Mouse (Mus musculus) embryonic facial prominence, embryonic 13.5 days (tissue): Measurements from ENCODE around the gene Stambp. TPM values are rescaled to one million over a fixed set of nuclear protein-coding genes. Genes with fewer than 3 reads are reported as not detected.
"Not testable (repeated sequence)": the region's sequence is repeated elsewhere in the genome, so short reads cannot be mapped to it uniquely, and the experiment has no call there.

Experiments used
- ATAC-seq: fragments of 200-750 bp; cut with Nextera tagmentation; 2 replicates; pipeline ENCODE4 v1.8.0; 2017; ENCODE audit warnings: low read depth; ENCODE audit not compliant: insufficient number of reproducible peaks, insufficient read depth, low FRiP score, low TSS enrichment
- H3K27ac ChIP-seq: fragments of 300-500 bp; sonication (generic); 2 replicates; pipeline ENCODE4 v1.5.1; 2015; ENCODE audit warnings: moderate library complexity, mild to moderate bottlenecking, inconsistent platforms
- H3K27me3 ChIP-seq: fragments of 300-500 bp; sonication (generic); 2 replicates; pipeline ENCODE4 v1.6.1; 2015; ENCODE audit warnings: mild to moderate bottlenecking, inconsistent platforms
- H3K36me3 ChIP-seq: fragments of 300-500 bp; sonication (generic); 2 replicates; pipeline ENCODE4 v1.6.1; 2015; ENCODE audit warnings: mild to moderate bottlenecking, inconsistent platforms
- H3K4me1 ChIP-seq: fragments of 300-500 bp; sonication (generic); 2 replicates; pipeline ENCODE4 v1.6.1; 2015; ENCODE audit warnings: inconsistent platforms
- H3K4me2 ChIP-seq: fragments of 300-500 bp; sonication (generic); 2 replicates; pipeline ENCODE4 v1.6.1; 2015; ENCODE audit warnings: moderate library complexity, mild to moderate bottlenecking, inconsistent platforms
- H3K4me3 ChIP-seq: fragments of 300-500 bp; sonication (generic); 2 replicates; pipeline ENCODE4 v1.5.1; 2015; ENCODE audit warnings: mild to moderate bottlenecking, inconsistent platforms
- H3K9ac ChIP-seq: fragments of 300-500 bp; sonication (generic); 2 replicates; pipeline ENCODE4 v1.6.1; 2015; ENCODE audit warnings: mild to moderate bottlenecking, inconsistent platforms
- H3K9me3 ChIP-seq: fragments of 300-500 bp; sonication (generic); 2 replicates; pipeline ENCODE4 v1.6.1; 2016; ENCODE audit warnings: inconsistent platforms
- WGBS: fragments of 180-500 bp; shearing (Covaris S2); methylation state at CpG from one replicate; pipeline ENCODE4 v1.1.7; 2015; ENCODE audit warnings: mixed read lengths; 5-methylcytosine and 5-hydroxymethylcytosine counted together
- polyA plus RNA-seq: library from polyadenylated mRNA; unstranded; fragments of >200 nt; fragmentation: Nextera tagmentation; extraction: Ambion mirVana; gene quantifications from 2 replicates; pipeline ENCODE4 v1.2.1, GENCODE M21; 2015

Gene Stambp
- polyA plus RNA-seq, 1 experiment from 2014 or later, result 23.0 TPM

GRCm38 (mm10) chr6:83592051-83592450 lies 19.5 kb upstream of the Stambp start:
- Histone ChIP-seq H3K27me3 (no peaks in the 10 kb centered on the region), H3K4me1 (no peaks in the 10 kb centered on the region), H3K4me2 (no peak overlapping the region), H3K9ac (no peak overlapping the region), H3K36me3 (no peaks in the 10 kb centered on the region), H3K27ac (no peak overlapping the region), H3K4me3 (no peak overlapping the region), H3K9me3 (no peaks in the 10 kb centered on the region)
- WGBS, result 73% methylated on average over 8 of the region's 8 CpGs
- ATAC-seq, result no peak

DNA sequence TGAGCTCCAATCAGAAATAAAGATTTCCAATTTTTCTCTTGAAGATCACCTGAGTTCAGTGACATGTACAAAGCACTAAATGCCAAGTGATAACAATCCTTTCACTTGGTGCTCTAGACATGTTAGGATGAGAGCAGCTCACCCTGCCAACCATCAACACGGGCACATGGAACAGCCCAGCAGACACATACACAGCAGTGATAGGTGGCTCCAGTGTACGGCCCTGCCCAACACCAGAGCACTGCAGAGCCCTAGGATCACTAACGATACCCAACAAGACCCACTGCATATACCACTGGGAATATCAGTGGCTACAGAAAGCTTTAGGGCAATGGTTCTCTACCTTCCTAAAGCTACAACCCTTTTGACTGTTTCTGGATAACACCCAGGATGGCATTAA lies 17.8 kb upstream of the Stambp start:
- Histone ChIP-seq H3K9me3 (no peaks in the 10 kb centered on the region), H3K9ac (no peak overlapping the region), H3K4me1 (no peaks in the 10 kb centered on the region), H3K4me3 (no peak overlapping the region), H3K27me3 (no peaks in the 10 kb centered on the region), H3K36me3 (no peaks in the 10 kb centered on the region), H3K27ac (no peak overlapping the region), H3K4me2 (no peak overlapping the region)
- WGBS, result 86% methylated on average over 3 of the region's 3 CpGs
- no peak for ATAC-seq

GRCm38 (mm10) chr6:83587191-83587590 lies 14.7 kb upstream of the Stambp start:
- not testable (repeated sequence) for H3K9me3 ChIP-seq, H3K4me1 ChIP-seq, ATAC-seq, H3K36me3 ChIP-seq, H3K4me3 ChIP-seq, H3K9ac ChIP-seq, H3K4me2 ChIP-seq, H3K27ac ChIP-seq
- peaks cover 16% of the 10 kb centered on the region for H3K27me3 ChIP-seq
- 81% methylated on average over 8 of the region's 8 CpGs for WGBS

DNA sequence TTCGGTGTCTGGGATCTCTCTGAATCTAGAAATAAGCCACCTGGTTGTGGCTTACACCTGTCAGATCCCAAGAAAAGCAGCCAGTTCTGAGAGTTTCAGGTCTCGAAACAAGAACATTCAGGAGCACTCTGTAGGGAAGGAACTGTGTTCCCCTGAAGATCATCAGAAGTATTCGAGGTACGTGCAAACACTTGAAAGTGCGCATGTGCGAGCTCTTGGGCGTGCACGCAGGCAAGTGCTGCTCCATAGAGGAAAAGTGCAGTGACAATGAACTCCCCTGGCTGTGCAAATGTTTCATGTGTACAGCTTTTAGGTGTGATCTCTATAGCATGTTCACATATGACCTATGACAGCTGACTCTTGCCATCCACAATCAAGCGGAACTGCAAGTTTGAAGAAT lies 12.8 kb upstream of the Stambp start:
- ATAC-seq, H3K9ac ChIP-seq, H3K4me1 ChIP-seq, H3K4me2 ChIP-seq, H3K36me3 ChIP-seq, H3K4me3 ChIP-seq, H3K9me3 ChIP-seq, H3K27ac ChIP-seq: not testable (repeated sequence)
- 82% methylated on average over 9 of the region's 9 CpGs for WGBS
- H3K27me3 ChIP-seq, result peaks cover 20% of the 10 kb centered on the region

DNA sequence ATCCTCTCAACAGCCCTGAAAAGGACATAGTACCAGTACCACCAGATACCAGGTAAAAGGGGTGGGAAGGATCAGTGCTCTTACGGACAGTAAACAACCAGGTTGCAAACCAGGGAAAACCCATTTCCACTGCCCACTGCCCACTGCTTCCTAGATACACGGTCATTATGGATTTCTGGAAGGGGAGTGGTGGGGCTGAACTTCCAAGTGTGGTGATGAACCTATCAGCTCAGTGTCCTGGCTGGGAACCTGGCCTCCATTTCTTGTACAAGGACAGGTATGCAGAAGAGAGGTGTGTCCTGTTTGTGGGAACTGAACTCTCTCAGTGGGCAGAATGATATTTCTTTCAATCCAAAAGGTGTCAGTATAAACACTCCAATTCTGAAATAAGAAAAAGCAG lies 11.1 kb upstream of the Stambp start:
- Histone ChIP-seq H3K4me1 (0 out of 2 replicates have a peak, but pooled peaks cover 5% of the 10 kb centered on the region), H3K9ac (no peak overlapping the region), H3K9me3 (no peaks in the 10 kb centered on the region), H3K27me3 (peaks cover 30% of the 10 kb centered on the region), H3K4me2 (no peak overlapping the region), H3K4me3 (no peak overlapping the region), H3K36me3 (no peaks in the 10 kb centered on the region), H3K27ac (no peak overlapping the region)
- WGBS, result 66% methylated on average over 2 of the region's 2 CpGs
- no peak for ATAC-seq

- ATAC-seq, result no peak
Measured at GRCm38 (mm10) chr6:83582938-83583270, 10.4 kb upstream of the Stambp start.

DNA sequence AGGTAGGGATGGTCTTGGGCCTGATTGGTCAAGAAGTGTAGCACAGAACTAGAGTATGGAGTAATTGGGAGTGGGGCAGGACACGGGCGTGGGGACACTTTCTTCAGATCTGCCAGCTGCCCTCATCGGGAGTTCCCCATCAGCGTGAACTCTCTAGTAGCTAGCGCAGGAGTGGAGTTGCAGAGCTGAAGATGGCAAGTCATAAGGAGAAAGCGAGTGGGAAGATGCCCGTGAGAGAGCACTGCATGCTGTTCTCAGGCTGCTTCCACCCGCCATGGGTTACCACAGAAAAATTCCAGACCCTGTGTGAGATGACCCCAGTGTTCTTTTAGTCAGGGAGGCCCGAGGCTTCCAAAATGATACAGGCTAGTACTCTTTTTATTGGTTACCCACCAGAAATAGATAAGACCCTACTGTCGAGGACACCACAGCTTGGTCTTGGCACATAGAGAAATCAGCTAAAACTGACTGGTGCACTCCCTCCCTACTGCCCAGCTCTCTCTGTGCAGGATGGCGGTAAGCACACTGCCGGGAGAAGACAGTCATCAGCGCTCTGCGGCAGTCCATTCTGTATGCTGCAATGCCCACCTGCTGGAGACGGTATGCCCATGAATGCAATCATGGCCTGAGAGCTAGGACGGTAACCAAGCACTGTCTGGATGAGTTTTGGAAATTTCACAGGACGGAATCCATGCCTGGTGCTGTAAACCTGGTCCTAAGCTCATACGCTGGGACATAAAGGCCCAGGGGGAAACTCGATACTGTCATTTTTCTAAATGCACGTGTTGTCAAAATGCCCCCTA lies 9.8 kb upstream of the Stambp start:
- no peak overlapping the region for H3K27ac ChIP-seq
- H3K9me3 ChIP-seq, result no peaks in the 10 kb centered on the region
- no peak overlapping the region for H3K9ac ChIP-seq
- no peak for ATAC-seq
- peak overlapping the region; percentile 31 for H3K4me2 ChIP-seq
- no peak overlapping the region for H3K4me3 ChIP-seq
- peaks cover 32% of the 10 kb centered on the region for H3K27me3 ChIP-seq
- H3K36me3 ChIP-seq, result no peaks in the 10 kb centered on the region
- 40% methylated on average over 20 of the region's 20 CpGs for WGBS
- 0 out of 2 replicates have a peak, but pooled peaks cover 5% of the 10 kb centered on the region for H3K4me1 ChIP-seq

More at GRCm38 (mm10) chr6:83582938-83583270, 10.4 kb upstream of the Stambp start:
- WGBS, result 2% methylated on average over 6 of the region's 6 CpGs
- Histone ChIP-seq H3K4me3 (no peak overlapping the region), H3K4me2 (peak overlapping the region; percentile 31), H3K9ac (no peak overlapping the region), H3K9me3 (no peaks in the 10 kb centered on the region), H3K36me3 (no peaks in the 10 kb centered on the region), H3K27ac (no peak overlapping the region), H3K27me3 (peaks cover 32% of the 10 kb centered on the region), H3K4me1 (0 out of 2 replicates have a peak, but pooled peaks cover 5% of the 10 kb centered on the region)

DNA sequence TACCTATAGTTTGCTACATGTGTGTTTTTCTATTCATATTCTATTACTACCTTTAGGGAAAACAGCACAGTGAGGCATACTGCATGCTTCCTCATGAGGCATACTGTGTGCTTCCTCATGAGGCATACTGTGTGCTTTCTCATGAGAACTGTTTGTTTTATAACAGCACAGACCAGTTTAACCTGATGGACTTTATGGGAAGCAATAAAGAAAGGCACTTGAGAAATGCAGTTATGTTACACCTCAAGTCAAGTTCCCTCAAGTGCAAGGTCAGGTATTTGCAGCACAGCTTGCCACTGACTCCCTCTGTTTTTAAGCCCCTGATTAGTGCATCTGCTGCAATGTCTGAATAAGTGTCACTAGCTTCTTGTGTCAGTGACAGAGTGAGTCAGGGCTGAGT lies 5.0 kb upstream of the Stambp start:
- no peak for ATAC-seq
- Histone ChIP-seq H3K9ac (no peak overlapping the region), H3K4me3 (no peak overlapping the region), H3K9me3 (no peaks in the 10 kb centered on the region), H3K27ac (no peak overlapping the region), H3K4me1 (peaks cover 6% of the 10 kb centered on the region; the same call in 1 of the 2 replicates), H3K36me3 (no peaks in the 10 kb centered on the region), H3K27me3 (peaks cover 34% of the 10 kb centered on the region), H3K4me2 (no peak overlapping the region)

DNA sequence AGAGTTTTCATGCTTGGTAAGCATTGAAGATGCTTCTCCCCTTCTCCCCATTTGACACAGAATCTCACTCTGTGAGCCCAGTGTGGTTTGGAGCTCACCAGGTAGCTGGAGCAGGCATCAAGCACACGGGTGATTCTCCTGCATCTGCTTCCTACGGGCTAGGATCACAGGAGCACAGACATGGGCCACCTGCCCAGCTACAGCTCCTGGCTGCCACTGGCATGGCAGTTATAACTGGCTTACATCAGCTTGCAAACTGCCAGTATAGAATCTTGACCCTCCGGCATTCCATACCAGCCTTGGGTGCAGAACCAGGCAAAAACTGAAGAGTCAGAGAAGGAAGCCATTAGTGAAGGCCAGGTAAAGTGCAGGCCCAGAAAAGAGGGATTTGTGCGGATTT lies 3.1 kb upstream of the Stambp start:
- no peak overlapping the region for H3K27ac ChIP-seq
- no peak overlapping the region for H3K4me2 ChIP-seq
- peaks cover 17% of the 10 kb centered on the region for H3K4me1 ChIP-seq
- ATAC-seq, result no peak
- 70% methylated on average over 4 of the region's 4 CpGs for WGBS
- no peaks in the 10 kb centered on the region for H3K9me3 ChIP-seq
- no peak overlapping the region for H3K4me3 ChIP-seq
- H3K36me3 ChIP-seq, result no peaks in the 10 kb centered on the region
- peaks cover 28% of the 10 kb centered on the region for H3K27me3 ChIP-seq
- H3K9ac ChIP-seq, result no peak overlapping the region

- Histone ChIP-seq H3K9ac (peak overlapping the region; percentile 84), H3K4me1 (peaks cover 17% of the 10 kb centered on the region), H3K36me3 (peaks cover 16% of the 10 kb centered on the region; the same call in 1 of the 2 replicates), H3K9me3 (no peaks in the 10 kb centered on the region), H3K27ac (peak overlapping the region; percentile 80), H3K4me2 (peak overlapping the region; percentile 92), H3K4me3 (peak overlapping the region; percentile 79), H3K27me3 (peaks cover 14% of the 10 kb centered on the region)
- WGBS, result 4% methylated on average over 37 of the region's 37 CpGs
- peak; percentile 89 for ATAC-seq
Measured at GRCm38 (mm10) chr6:83571840-83572667, 475 bp downstream of the Stambp start.

GRCm38 (mm10) chr6:83568901-83569862 lies 3.3 kb downstream of the Stambp start:
- H3K9me3 ChIP-seq, result no peaks in the 10 kb centered on the region
- H3K27ac ChIP-seq, result no peak overlapping the region
- no peak overlapping the region for H3K9ac ChIP-seq
- H3K36me3 ChIP-seq, result peaks cover 28% of the 10 kb centered on the region; the same call in 1 of the 2 replicates
- ATAC-seq, result no peak
- H3K4me1 ChIP-seq, result peaks cover 17% of the 10 kb centered on the region
- H3K27me3 ChIP-seq, result peaks cover 6% of the 10 kb centered on the region
- 70% methylated on average over 20 of the region's 20 CpGs for WGBS
- no peak overlapping the region for H3K4me2 ChIP-seq
- no peak overlapping the region for H3K4me3 ChIP-seq
